Mouse (Mus musculus): ENCODE results near the gene Hrh2. TPM values are rescaled to one million over a fixed set of nuclear protein-coding genes. Genes with fewer than 3 reads are reported as not detected.
A peak's percentile ranks its signal among the peaks of the same experiment; 100 is the strongest.

Gene Hrh2
- polyA plus RNA-seq, 1 experiment from 2014 or later, result not detected

GRCm38 (mm10) chr13:54249007-54249406, 57.1 kb downstream of the Hrh2 start:
- Histone ChIP-seq H3K9ac (replicated peaks; ENCODE audit: low read length) (no peak overlapping the region), H3K36me3 (ENCODE audit: insufficient read depth, low read length) (no peaks in the 10 kb centered on the region), H3K4me1 (ENCODE audit: insufficient read depth, low read length) (peaks cover 14% of the 10 kb centered on the region; the same call in 1 of the 2 replicates), H3K9me3 (ENCODE audit: low read length) (no peaks in the 10 kb centered on the region), H3K4me3 (ENCODE audit: low read length) (no peak overlapping the region), H3K4me2 (replicated peaks; ENCODE audit: low read depth, low read length) (no peak overlapping the region), H3K27ac (ENCODE audit: low read length) (peak overlapping the region; percentile 66), H3K27me3 (ENCODE audit: insufficient read depth, low read length) (no peaks in the 10 kb centered on the region)
- ATAC-seq (ENCODE audit: low FRiP score, low TSS enrichment), result peak; percentile 82
- WGBS, result 14% methylated on average over 4 of the region's 4 CpGs

- H3K4me1 ChIP-seq (ENCODE audit: insufficient read depth, low read length), result peaks cover 14% of the 10 kb centered on the region; the same call in 1 of the 2 replicates
- ATAC-seq (ENCODE audit: low FRiP score, low TSS enrichment), result no peak
Measured at GRCm38 (mm10) chr13:54250346-54250745, 58.4 kb downstream of the Hrh2 start.

GRCm38 (mm10) chr13:54251541-54252225, 59.8 kb downstream of the Hrh2 start:
- Histone ChIP-seq H3K27ac (ENCODE audit: low read length) (no peak overlapping the region), H3K27me3 (ENCODE audit: insufficient read depth, low read length) (no peaks in the 10 kb centered on the region; the same call in 1 of the 2 replicates), H3K9me3 (ENCODE audit: low read length) (no peaks in the 10 kb centered on the region), H3K4me2 (replicated peaks; ENCODE audit: low read depth, low read length) (no peak overlapping the region), H3K4me3 (ENCODE audit: low read length) (no peak overlapping the region), H3K9ac (replicated peaks; ENCODE audit: low read length) (no peak overlapping the region), H3K36me3 (ENCODE audit: insufficient read depth, low read length) (no peaks in the 10 kb centered on the region), H3K4me1 (ENCODE audit: insufficient read depth, low read length) (peaks cover 14% of the 10 kb centered on the region; the same call in 1 of the 2 replicates)
- WGBS, result 79% methylated on average over 11 of the region's 11 CpGs
- no peak for ATAC-seq (ENCODE audit: low FRiP score, low TSS enrichment)

More at GRCm38 (mm10) chr13:54250346-54250745, 58.4 kb downstream of the Hrh2 start:
- Histone ChIP-seq H3K4me2 (replicated peaks; ENCODE audit: low read depth, low read length) (no peak overlapping the region), H3K9ac (replicated peaks; ENCODE audit: low read length) (no peak overlapping the region), H3K4me3 (ENCODE audit: low read length) (no peak overlapping the region), H3K36me3 (ENCODE audit: insufficient read depth, low read length) (no peaks in the 10 kb centered on the region), H3K27me3 (ENCODE audit: insufficient read depth, low read length) (no peaks in the 10 kb centered on the region), H3K9me3 (ENCODE audit: low read length) (no peaks in the 10 kb centered on the region), H3K27ac (ENCODE audit: low read length) (no peak overlapping the region)
- WGBS, result 39% methylated on average over 8 of the region's 8 CpGs

GRCm38 (mm10) chr13:54257580-54258223, 65.8 kb downstream of the Hrh2 start:
- Histone ChIP-seq H3K9ac (replicated peaks; ENCODE audit: low read length) (no peak overlapping the region), H3K27ac (ENCODE audit: low read length) (no peak overlapping the region), H3K4me3 (ENCODE audit: low read length) (no peak overlapping the region), H3K9me3 (ENCODE audit: low read length) (no peaks in the 10 kb centered on the region), H3K4me1 (ENCODE audit: insufficient read depth, low read length) (no peaks in the 10 kb centered on the region), H3K36me3 (ENCODE audit: insufficient read depth, low read length) (no peaks in the 10 kb centered on the region), H3K4me2 (replicated peaks; ENCODE audit: low read depth, low read length) (no peak overlapping the region), H3K27me3 (ENCODE audit: insufficient read depth, low read length) (no peaks in the 10 kb centered on the region; the same call in 1 of the 2 replicates)
- 15% methylated on average over 10 of the region's 10 CpGs for WGBS
- no peak for ATAC-seq (ENCODE audit: low FRiP score, low TSS enrichment)

GRCm38 (mm10) chr13:54258231-54258743, 66.4 kb downstream of the Hrh2 start:
- Histone ChIP-seq H3K27ac (ENCODE audit: low read length) (no peak overlapping the region), H3K36me3 (ENCODE audit: insufficient read depth, low read length) (no peaks in the 10 kb centered on the region), H3K4me2 (replicated peaks; ENCODE audit: low read depth, low read length) (no peak overlapping the region), H3K9ac (replicated peaks; ENCODE audit: low read length) (no peak overlapping the region), H3K9me3 (ENCODE audit: low read length) (no peaks in the 10 kb centered on the region), H3K4me1 (ENCODE audit: insufficient read depth, low read length) (no peaks in the 10 kb centered on the region), H3K27me3 (ENCODE audit: insufficient read depth, low read length) (no peaks in the 10 kb centered on the region; the same call in 1 of the 2 replicates), H3K4me3 (ENCODE audit: low read length) (no peak overlapping the region)
- ATAC-seq (ENCODE audit: low FRiP score, low TSS enrichment), result 0 out of 2 replicates have a peak, but pooled peaks have one; percentile 19
- 32% methylated on average over 8 of the region's 8 CpGs for WGBS

- H3K4me1 ChIP-seq (ENCODE audit: insufficient read depth, low read length), result no peaks in the 10 kb centered on the region
- no peak overlapping the region for H3K4me3 ChIP-seq (ENCODE audit: low read length)
- H3K4me2 ChIP-seq (replicated peaks; ENCODE audit: low read depth, low read length), result no peak overlapping the region
- H3K9ac ChIP-seq (replicated peaks; ENCODE audit: low read length), result no peak overlapping the region
- H3K9me3 ChIP-seq (ENCODE audit: low read length), result no peaks in the 10 kb centered on the region
- H3K27me3 ChIP-seq (ENCODE audit: insufficient read depth, low read length), result no peaks in the 10 kb centered on the region; the same call in 1 of the 2 replicates
- no peak overlapping the region for H3K27ac ChIP-seq (ENCODE audit: low read length)
- H3K36me3 ChIP-seq (ENCODE audit: insufficient read depth, low read length), result no peaks in the 10 kb centered on the region
- 25% methylated on average over 8 of the region's 8 CpGs for WGBS
- no peak for ATAC-seq (ENCODE audit: low FRiP score, low TSS enrichment)
Measured at GRCm38 (mm10) chr13:54260318-54260717, 68.4 kb downstream of the Hrh2 start.

GRCm38 (mm10) chr13:54262741-54263510, 71.0 kb downstream of the Hrh2 start:
- Histone ChIP-seq H3K9ac (replicated peaks; ENCODE audit: low read length) (no peak overlapping the region), H3K4me3 (ENCODE audit: low read length) (no peak overlapping the region), H3K36me3 (ENCODE audit: insufficient read depth, low read length) (no peaks in the 10 kb centered on the region), H3K27me3 (ENCODE audit: insufficient read depth, low read length) (no peaks in the 10 kb centered on the region), H3K9me3 (ENCODE audit: low read length) (no peaks in the 10 kb centered on the region), H3K27ac (ENCODE audit: low read length) (no peak overlapping the region), H3K4me1 (ENCODE audit: insufficient read depth, low read length) (no peaks in the 10 kb centered on the region), H3K4me2 (replicated peaks; ENCODE audit: low read depth, low read length) (no peak overlapping the region)
- ATAC-seq (ENCODE audit: low FRiP score, low TSS enrichment), result no peak
- WGBS, result 87% methylated on average over 15 of the region's 15 CpGs

GRCm38 (mm10) chr13:54263641-54264040, 71.7 kb downstream of the Hrh2 start:
- ATAC-seq (ENCODE audit: low FRiP score, low TSS enrichment), result no peak
- Histone ChIP-seq H3K9ac (replicated peaks; ENCODE audit: low read length) (no peak overlapping the region), H3K4me2 (replicated peaks; ENCODE audit: low read depth, low read length) (no peak overlapping the region), H3K27ac (ENCODE audit: low read length) (no peak overlapping the region), H3K36me3 (ENCODE audit: insufficient read depth, low read length) (no peaks in the 10 kb centered on the region), H3K27me3 (ENCODE audit: insufficient read depth, low read length) (no peaks in the 10 kb centered on the region), H3K4me1 (ENCODE audit: insufficient read depth, low read length) (no peaks in the 10 kb centered on the region), H3K9me3 (ENCODE audit: low read length) (no peaks in the 10 kb centered on the region), H3K4me3 (ENCODE audit: low read length) (no peak overlapping the region)
- WGBS, result 72% methylated on average over 6 of the region's 6 CpGs

- H3K9ac ChIP-seq (replicated peaks; ENCODE audit: low read length), result no peak overlapping the region
- no peak overlapping the region for H3K27ac ChIP-seq (ENCODE audit: low read length)
- H3K9me3 ChIP-seq (ENCODE audit: low read length), result no peaks in the 10 kb centered on the region
- 23% methylated on average over 9 of the region's 9 CpGs for WGBS
- H3K4me2 ChIP-seq (replicated peaks; ENCODE audit: low read depth, low read length), result no peak overlapping the region
- H3K27me3 ChIP-seq (ENCODE audit: insufficient read depth, low read length), result no peaks in the 10 kb centered on the region
- H3K4me3 ChIP-seq (ENCODE audit: low read length), result no peak overlapping the region
- H3K36me3 ChIP-seq (ENCODE audit: insufficient read depth, low read length), result no peaks in the 10 kb centered on the region
- ATAC-seq (ENCODE audit: low FRiP score, low TSS enrichment), result no peak
- H3K4me1 ChIP-seq (ENCODE audit: insufficient read depth, low read length), result no peaks in the 10 kb centered on the region
Measured at GRCm38 (mm10) chr13:54266472-54266871, 74.5 kb downstream of the Hrh2 start.

Measured in kidney, embryonic 16.5 days (tissue).